8 mouse cellular contexts compared by ENCODE assay signal in genomic region chr15:8627097-8627537, GRCm38 (mm10).
DNase-seq lines count a peak whose midpoint lies in the region; ATAC-seq and TF ChIP-seq lines count a peak whose summit lies in the region.

No protein-coding gene starts in this region.

- DNase-seq in cerebellum, adult 11 months = peak; percentile 62
- peak; percentile 68 to 70 for DNase-seq in heart, postnatal 36 days
- peak; percentile 45 to 82 for DNase-seq in layer of hippocampus, adult 18-20 months (ENCODE audit: low spot score in 2 of 2)
- DNase-seq in lung, adult 18-20 months = peak; percentile 66 to 69
- DNase-seq in testis, postnatal 10 days (ENCODE audit: low spot score) = peak; percentile 76

- no peak for TF ChIP-seq POLR2A in ES-Bruce4 (IDR thresholded peaks at IDR 0.05; ENCODE audit: insufficient read depth, low read length)

- no peaks in the 10 kb centered on the region for H3K9me3 ChIP-seq in ES-Bruce4 (replicated peaks; ENCODE audit: control insufficient read depth, insufficient read depth, low read length, poor library complexity, severe bottlenecking)
- H3K9me3 ChIP-seq in forebrain, embryonic 16.5 days (ENCODE audit: control insufficient read depth, low read length) = no peaks in the 10 kb centered on the region
- no peaks in the 10 kb centered on the region for H3K9me3 ChIP-seq in neural tube, embryonic 13.5 days

- H3K36me3 ChIP-seq in ES-Bruce4 (ENCODE audit: control insufficient read depth, insufficient read depth, low read length, poor library complexity, severe bottlenecking) = no peaks in the 10 kb centered on the region
- no peaks in the 10 kb centered on the region for H3K36me3 ChIP-seq in forebrain, embryonic 16.5 days (ENCODE audit: control insufficient read depth, insufficient read depth)
- no peaks in the 10 kb centered on the region for H3K36me3 ChIP-seq in neural tube, embryonic 13.5 days

- 3% methylated on average over 15 of the region's 15 CpGs for WGBS in forebrain, embryonic 16.5 days
- 2% methylated on average over 15 of the region's 15 CpGs for WGBS in neural tube, embryonic 13.5 days

- TF ChIP-seq EP300 in ES-Bruce4 (IDR thresholded peaks at IDR 0.05; ENCODE audit: insufficient read depth, low read depth, low read length) = no peak

- TF ChIP-seq CTCF in ES-Bruce4 (IDR thresholded peaks at IDR 0.05; ENCODE audit: low read depth, low read length) = peak; percentile 78

- no peak overlapping the region for H3K4me3 ChIP-seq in ES-Bruce4 (ENCODE audit: low read depth, low read length)
- peak overlapping the region; percentile 34 for H3K4me3 ChIP-seq in forebrain, embryonic 16.5 days (replicated peaks; ENCODE audit: low read length)
- H3K4me3 ChIP-seq in neural tube, embryonic 13.5 days = peak overlapping the region; percentile 38

- ATAC-seq in forebrain, embryonic 16.5 days = peak; percentile 5; the same call in 1 of the 2 replicates
- ATAC-seq in neural tube, embryonic 13.5 days (ENCODE audit: low read depth) = no peak

- no peaks in the 10 kb centered on the region for H3K4me1 ChIP-seq in ES-Bruce4 (ENCODE audit: control insufficient read depth, insufficient read depth, low read length)
- peaks cover 19% of the 10 kb centered on the region; the same call in 1 of the 2 replicates for H3K4me1 ChIP-seq in forebrain, embryonic 16.5 days (replicated peaks; ENCODE audit: control insufficient read depth, insufficient read depth, low read length)
- H3K4me1 ChIP-seq in neural tube, embryonic 13.5 days (replicated peaks) = peaks cover 35% of the 10 kb centered on the region

- H3K4me2 ChIP-seq in forebrain, embryonic 16.5 days (ENCODE audit: low read length) = peak overlapping the region; percentile 66
- peak overlapping the region; percentile 67 for H3K4me2 ChIP-seq in neural tube, embryonic 13.5 days

- no peaks in the 10 kb centered on the region for H3K27me3 ChIP-seq in ES-Bruce4 (ENCODE audit: control insufficient read depth, insufficient read depth, low read length, poor library complexity, severe bottlenecking)
- H3K27me3 ChIP-seq in forebrain, embryonic 16.5 days (replicated peaks; ENCODE audit: control insufficient read depth, insufficient read depth, low read length) = no peaks in the 10 kb centered on the region; the same call in 1 of the 2 replicates
- H3K27me3 ChIP-seq in neural tube, embryonic 13.5 days = peaks cover 21% of the 10 kb centered on the region

- H3K9ac ChIP-seq in ES-Bruce4 (ENCODE audit: low read depth, poor library complexity, severe bottlenecking) = no peak overlapping the region
- peak overlapping the region; percentile 38 for H3K9ac ChIP-seq in forebrain, embryonic 16.5 days (replicated peaks; ENCODE audit: low read depth, low read length)
- H3K9ac ChIP-seq in neural tube, embryonic 13.5 days = peak overlapping the region; percentile 38; the same call in 1 of the 2 replicates

- intact Hi-C loops in heart, postnatal 36 days (cut with DNase I) = no loop called here

- H3K27ac ChIP-seq in ES-Bruce4 (ENCODE audit: insufficient read depth, low read length) = no peak overlapping the region
- no peak overlapping the region for H3K27ac ChIP-seq in forebrain, embryonic 16.5 days (ENCODE audit: low read length)
- no peak overlapping the region for H3K27ac ChIP-seq in neural tube, embryonic 13.5 days (replicated peaks)
